Mouse (Mus musculus) embryonic facial prominence, embryonic 15.5 days (tissue): ENCODE results near the gene Meis1. TPM values are rescaled to one million over a fixed set of nuclear protein-coding genes. Genes with fewer than 3 reads are reported as not detected.

ENCODE experiments used
- ATAC-seq: fragments of 200-750 bp; cut with Nextera tagmentation; 2 replicates; pipeline ENCODE4 v1.8.0; 2017; ENCODE audit warnings: low read depth, moderate TSS enrichment; ENCODE audit not compliant: insufficient number of reproducible peaks, low FRiP score, low TSS enrichment
- H3K27ac ChIP-seq: fragments of 300-500 bp; sonication (generic); replicated peaks from 2 replicates; pipeline ENCODE4 v1.5.1; 2015; ENCODE audit warnings: mild to moderate bottlenecking, inconsistent platforms
- H3K27me3 ChIP-seq: fragments of 300-500 bp; sonication (generic); 2 replicates; pipeline ENCODE4 v1.6.1; 2015; ENCODE audit warnings: inconsistent platforms
- H3K36me3 ChIP-seq: fragments of 300-500 bp; sonication (generic); 2 replicates; pipeline ENCODE4 v1.6.1; 2015; ENCODE audit warnings: mild to moderate bottlenecking, inconsistent platforms
- H3K4me1 ChIP-seq: fragments of 300-500 bp; sonication (generic); 2 replicates; pipeline ENCODE4 v1.6.1; 2015; ENCODE audit warnings: inconsistent platforms
- H3K4me2 ChIP-seq: fragments of 300-500 bp; sonication (generic); replicated peaks from 2 replicates; pipeline ENCODE4 v1.6.1; 2015; ENCODE audit warnings: mild to moderate bottlenecking, inconsistent platforms
- H3K4me3 ChIP-seq: fragments of 300-500 bp; sonication (generic); replicated peaks from 2 replicates; pipeline ENCODE4 v1.5.1; 2015; ENCODE audit warnings: mild to moderate bottlenecking, inconsistent platforms
- H3K9ac ChIP-seq: fragments of 300-500 bp; sonication (generic); 2 replicates; pipeline ENCODE4 v1.6.1; 2015; ENCODE audit warnings: inconsistent platforms
- H3K9me3 ChIP-seq: fragments of 300-500 bp; sonication (generic); replicated peaks from 2 replicates; pipeline ENCODE4 v1.6.1; 2016; ENCODE audit warnings: inconsistent platforms
- WGBS: fragments of 180-500 bp; shearing (Covaris S2); methylation state at CpG from one replicate; pipeline ENCODE4 v1.1.7; 2015; 5-methylcytosine and 5-hydroxymethylcytosine counted together
- polyA plus RNA-seq: library from polyadenylated mRNA; unstranded; fragments of >200 nt; fragmentation: Nextera tagmentation; extraction: Ambion mirVana; gene quantifications from 2 replicates; pipeline ENCODE4 v1.2.1, GENCODE M21; 2015

The Meis1 gene
- polyA plus RNA-seq, 1 experiment from 2014 or later = 48.3 TPM

- peak overlapping the region; percentile 31 for H3K27ac ChIP-seq
- H3K9me3 ChIP-seq = no peaks in the 10 kb centered on the region
- no peak overlapping the region for H3K4me2 ChIP-seq
- H3K36me3 ChIP-seq = no peaks in the 10 kb centered on the region
- no peak for ATAC-seq
- no peaks in the 10 kb centered on the region for H3K27me3 ChIP-seq
- no peak overlapping the region for H3K4me3 ChIP-seq
- peaks cover 16% of the 10 kb centered on the region; the same call in 1 of the 2 replicates for H3K4me1 ChIP-seq
- 15% methylated on average over 7 of the region's 7 CpGs for WGBS
- H3K9ac ChIP-seq = no peak overlapping the region
These were observed 120.7 kb downstream of the Meis1 start for GRCm38 (mm10) chr11:18897921-18898646.

- peaks cover 16% of the 10 kb centered on the region; the same call in 1 of the 2 replicates for H3K4me1 ChIP-seq
- no peaks in the 10 kb centered on the region for H3K27me3 ChIP-seq
- no peaks in the 10 kb centered on the region for H3K9me3 ChIP-seq
- no peak overlapping the region for H3K4me3 ChIP-seq
- no peak overlapping the region for H3K4me2 ChIP-seq
- no peak for ATAC-seq
- no peak overlapping the region for H3K9ac ChIP-seq
- H3K36me3 ChIP-seq = no peaks in the 10 kb centered on the region
- WGBS = 64% methylated on average over 2 of the region's 2 CpGs
- H3K27ac ChIP-seq = no peak overlapping the region
These were observed 121.5 kb downstream of the Meis1 start for GRCm38 (mm10) chr11:18897250-18897649.

GRCm38 (mm10) chr11:18892470-18892869 is 126.3 kb downstream of the Meis1 start:
- Histone ChIP-seq H3K27me3 (no peaks in the 10 kb centered on the region), H3K36me3 (no peaks in the 10 kb centered on the region), H3K4me3 (no peak overlapping the region), H3K4me1 (peaks cover under 1% of the 10 kb centered on the region; the same call in 1 of the 2 replicates), H3K27ac (no peak overlapping the region), H3K9ac (no peak overlapping the region), H3K4me2 (no peak overlapping the region), H3K9me3 (no peaks in the 10 kb centered on the region)
- WGBS = 56% methylated on average over 2 of the region's 2 CpGs
- no peak for ATAC-seq

- H3K4me1 ChIP-seq = no peaks in the 10 kb centered on the region
- H3K4me3 ChIP-seq = no peak overlapping the region
- 26% methylated on average over 5 of the region's 5 CpGs for WGBS
- H3K36me3 ChIP-seq = no peaks in the 10 kb centered on the region
- no peaks in the 10 kb centered on the region for H3K9me3 ChIP-seq
- no peaks in the 10 kb centered on the region for H3K27me3 ChIP-seq
- no peak overlapping the region for H3K9ac ChIP-seq
- no peak for ATAC-seq
- no peak overlapping the region for H3K27ac ChIP-seq
- no peak overlapping the region for H3K4me2 ChIP-seq
These were observed 129.6 kb downstream of the Meis1 start for GRCm38 (mm10) chr11:18889139-18889538.

GRCm38 (mm10) chr11:18888651-18889050 is 130.1 kb downstream of the Meis1 start:
- Histone ChIP-seq H3K27me3 (no peaks in the 10 kb centered on the region), H3K9me3 (no peaks in the 10 kb centered on the region), H3K27ac (no peak overlapping the region), H3K4me3 (no peak overlapping the region), H3K36me3 (no peaks in the 10 kb centered on the region), H3K4me1 (no peaks in the 10 kb centered on the region), H3K4me2 (no peak overlapping the region), H3K9ac (no peak overlapping the region)
- no peak for ATAC-seq
- WGBS = 81% methylated on average over 1 of the region's 1 CpGs

GRCm38 (mm10) chr11:18885729-18886325 is 133.0 kb downstream of the Meis1 start:
- H3K36me3 ChIP-seq = no peaks in the 10 kb centered on the region
- no peak overlapping the region for H3K4me2 ChIP-seq
- 45% methylated on average over 9 of the region's 9 CpGs for WGBS

GRCm38 (mm10) chr11:18885036-18885728 is 133.6 kb downstream of the Meis1 start:
- no peak overlapping the region for H3K9ac ChIP-seq
- ATAC-seq = no peak
- H3K27ac ChIP-seq = no peak overlapping the region
- no peaks in the 10 kb centered on the region for H3K4me1 ChIP-seq
- 49% methylated on average over 6 of the region's 6 CpGs for WGBS
- no peaks in the 10 kb centered on the region for H3K27me3 ChIP-seq
- no peak overlapping the region for H3K4me2 ChIP-seq
- no peaks in the 10 kb centered on the region for H3K36me3 ChIP-seq
- H3K4me3 ChIP-seq = no peak overlapping the region
- no peaks in the 10 kb centered on the region for H3K9me3 ChIP-seq

More at GRCm38 (mm10) chr11:18885729-18886325, 133.0 kb downstream of the Meis1 start:
- Histone ChIP-seq H3K9ac (no peak overlapping the region), H3K27ac (no peak overlapping the region), H3K27me3 (no peaks in the 10 kb centered on the region), H3K4me3 (no peak overlapping the region), H3K4me1 (no peaks in the 10 kb centered on the region), H3K9me3 (no peaks in the 10 kb centered on the region)
- no peak for ATAC-seq

- no peaks in the 10 kb centered on the region for H3K9me3 ChIP-seq
- H3K36me3 ChIP-seq = no peaks in the 10 kb centered on the region
- no peaks in the 10 kb centered on the region for H3K27me3 ChIP-seq
- H3K4me1 ChIP-seq = no peaks in the 10 kb centered on the region
- no peak overlapping the region for H3K9ac ChIP-seq
- no peak overlapping the region for H3K27ac ChIP-seq
- 61% methylated on average over 3 of the region's 3 CpGs for WGBS
- no peak overlapping the region for H3K4me3 ChIP-seq
- H3K4me2 ChIP-seq = no peak overlapping the region
- ATAC-seq = no peak
These were observed 134.8 kb downstream of the Meis1 start for GRCm38 (mm10) chr11:18883987-18884386.

GRCm38 (mm10) chr11:18883507-18883881 is 135.3 kb downstream of the Meis1 start:
- no peak overlapping the region for H3K27ac ChIP-seq
- no peak for ATAC-seq
- no peak overlapping the region for H3K9ac ChIP-seq
- no peaks in the 10 kb centered on the region for H3K4me1 ChIP-seq
- H3K36me3 ChIP-seq = no peaks in the 10 kb centered on the region
- H3K4me3 ChIP-seq = no peak overlapping the region
- H3K27me3 ChIP-seq = no peaks in the 10 kb centered on the region
- H3K4me2 ChIP-seq = no peak overlapping the region
- H3K9me3 ChIP-seq = no peaks in the 10 kb centered on the region
- WGBS = 25% methylated on average over 2 of the region's 2 CpGs

GRCm38 (mm10) chr11:18882747-18883506 is 135.9 kb downstream of the Meis1 start:
- WGBS = 64% methylated on average over 3 of the region's 3 CpGs
- ATAC-seq = no peak
- Histone ChIP-seq H3K27me3 (no peaks in the 10 kb centered on the region), H3K9ac (no peak overlapping the region), H3K27ac (no peak overlapping the region), H3K9me3 (no peaks in the 10 kb centered on the region), H3K36me3 (no peaks in the 10 kb centered on the region), H3K4me3 (no peak overlapping the region), H3K4me1 (no peaks in the 10 kb centered on the region), H3K4me2 (no peak overlapping the region)

GRCm38 (mm10) chr11:18882315-18882714 is 136.5 kb downstream of the Meis1 start:
- Histone ChIP-seq H3K9ac (no peak overlapping the region), H3K4me1 (no peaks in the 10 kb centered on the region), H3K4me2 (no peak overlapping the region), H3K9me3 (no peaks in the 10 kb centered on the region), H3K4me3 (no peak overlapping the region), H3K27ac (no peak overlapping the region), H3K36me3 (no peaks in the 10 kb centered on the region), H3K27me3 (no peaks in the 10 kb centered on the region)
- ATAC-seq = no peak
- WGBS = 82% methylated on average over 5 of the region's 5 CpGs
